Mouse (Mus musculus): Measurements from ENCODE around the gene Mmd2. TPM values are rescaled to one million over a fixed set of nuclear protein-coding genes. Genes with fewer than 3 reads are reported as not detected.

Gene Mmd2
- polyA plus RNA-seq, 2 experiments, result 6.0 to 15.5 TPM

GRCm38 (mm10) chr5:142581517-142581916 is 27.1 kb downstream of the Mmd2 start:
- no peak overlapping the region for H3K27ac ChIP-seq

DNA sequence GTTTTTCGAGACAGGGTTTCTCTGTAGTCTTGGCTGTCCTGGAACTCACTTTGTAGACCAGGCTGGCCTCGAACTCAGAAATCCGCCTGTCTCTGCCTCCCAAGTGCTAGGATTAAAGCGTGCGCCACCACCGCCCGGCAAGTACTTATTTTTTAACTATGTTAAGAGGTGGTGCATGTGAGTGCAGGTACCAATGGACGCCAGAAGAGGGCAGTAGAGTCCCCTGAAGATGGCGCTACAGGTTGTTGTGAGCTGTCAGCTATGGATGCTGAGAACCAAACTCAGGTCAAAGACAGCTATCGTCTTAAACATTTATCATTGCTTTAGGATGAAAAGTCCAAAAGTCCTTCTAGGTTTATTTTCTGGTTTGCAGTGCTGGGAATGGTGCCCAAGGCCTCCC is 30.4 kb downstream of the Mmd2 start:
- Histone ChIP-seq H3K27me3 (ENCODE audit: control insufficient read depth, insufficient read depth, low read length) (no peaks in the 10 kb centered on the region), H3K27ac (no peak overlapping the region), H3K4me1 (replicated peaks; ENCODE audit: control insufficient read depth in 2 of 2, insufficient read depth in 2 of 2, low read length in 1 of 2) (no peaks in the 10 kb centered on the region), H3K9me3 (ENCODE audit: control insufficient read depth, low read length) (no peaks in the 10 kb centered on the region), H3K36me3 (replicated peaks; ENCODE audit: control insufficient read depth, insufficient read depth, low read depth) (no peaks in the 10 kb centered on the region), H3K4me3 (ENCODE audit: insufficient read depth in 1 of 2, low read depth in 2 of 2, low read length in 2 of 2) (no peak overlapping the region), H3K9ac (replicated peaks) (no peak overlapping the region), H3K4me2 (ENCODE audit: low read depth) (no peak overlapping the region)
- TF ChIP-seq EP300 (IDR thresholded peaks at IDR 0.05; ENCODE audit: low read depth) (no peak), CTCF (IDR thresholded peaks at IDR 0.05; ENCODE audit: low read depth) (peak; percentile 56)
- ATAC-seq (ENCODE audit: insufficient read depth) (no peak), DNase-seq (ENCODE audit: low read depth in 3 of 3, low spot score in 3 of 3) (no peak)
- WGBS (ENCODE audit: insufficient replicate concordance), result 72% methylated on average over 10 of the region's 10 CpGs

More at GRCm38 (mm10) chr5:142581517-142581916, 27.1 kb downstream of the Mmd2 start:
- H3K9me3 ChIP-seq (ENCODE audit: control insufficient read depth, low read length), result no peaks in the 10 kb centered on the region
- H3K9ac ChIP-seq (replicated peaks), result no peak overlapping the region
- no peaks in the 10 kb centered on the region for H3K4me1 ChIP-seq (replicated peaks; ENCODE audit: control insufficient read depth in 2 of 2, insufficient read depth in 2 of 2, low read length in 1 of 2)
- H3K27me3 ChIP-seq (ENCODE audit: control insufficient read depth, insufficient read depth, low read length), result no peaks in the 10 kb centered on the region
- no peaks in the 10 kb centered on the region for H3K36me3 ChIP-seq (replicated peaks; ENCODE audit: control insufficient read depth, insufficient read depth, low read depth)
- no peak for ATAC-seq (ENCODE audit: insufficient read depth)
- DNase-seq (ENCODE audit: low read depth in 3 of 3, low spot score in 3 of 3), result peak in 2 of 3 experiments; percentile 18 to 23
- TF ChIP-seq CTCF (IDR thresholded peaks at IDR 0.05; ENCODE audit: low read depth) (peak; percentile 85), EP300 (IDR thresholded peaks at IDR 0.05; ENCODE audit: low read depth) (no peak)
- no peak overlapping the region for H3K4me3 ChIP-seq (ENCODE audit: insufficient read depth in 1 of 2, low read depth in 2 of 2, low read length in 2 of 2)
- WGBS (ENCODE audit: insufficient replicate concordance), result 10% methylated on average over 5 of the region's 5 CpGs
- no peak overlapping the region for H3K4me2 ChIP-seq (ENCODE audit: low read depth)

DNA sequence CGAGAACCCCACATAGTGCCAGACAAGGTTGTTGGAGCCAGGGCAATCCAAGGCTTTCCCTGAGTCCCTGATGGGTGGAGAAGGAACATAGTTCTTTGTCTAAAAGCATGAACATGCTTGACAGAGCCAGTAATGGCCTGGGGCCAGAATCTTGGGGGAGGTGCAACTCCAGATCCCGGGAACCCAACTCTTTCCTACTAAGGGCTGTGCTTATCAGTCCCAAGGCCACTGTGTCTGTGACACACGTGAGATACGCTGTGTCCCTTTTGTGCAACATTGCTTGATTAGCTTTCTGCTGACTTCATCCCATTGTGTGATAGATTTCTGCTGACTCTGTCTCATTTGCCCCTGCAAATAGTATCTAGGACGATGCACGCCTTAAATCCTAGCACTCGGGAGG is 31.8 kb downstream of the Mmd2 start:
- 62% methylated on average over 7 of the region's 7 CpGs for WGBS (ENCODE audit: insufficient replicate concordance)
- DNase-seq (ENCODE audit: low read depth in 3 of 3, low spot score in 3 of 3), result no peak
- TF ChIP-seq CTCF (IDR thresholded peaks at IDR 0.05; ENCODE audit: low read depth) (no peak), EP300 (IDR thresholded peaks at IDR 0.05; ENCODE audit: low read depth) (no peak)
- H3K27ac ChIP-seq, result no peak overlapping the region
- ATAC-seq (ENCODE audit: insufficient read depth), result no peak
- H3K27me3 ChIP-seq (ENCODE audit: control insufficient read depth, insufficient read depth, low read length), result no peaks in the 10 kb centered on the region
- no peaks in the 10 kb centered on the region for H3K36me3 ChIP-seq (replicated peaks; ENCODE audit: control insufficient read depth, insufficient read depth, low read depth)
- no peak overlapping the region for H3K4me2 ChIP-seq (ENCODE audit: low read depth)
- H3K9me3 ChIP-seq (ENCODE audit: control insufficient read depth, low read length), result no peaks in the 10 kb centered on the region
- H3K4me1 ChIP-seq (replicated peaks; ENCODE audit: control insufficient read depth in 2 of 2, insufficient read depth in 2 of 2, low read length in 1 of 2), result no peaks in the 10 kb centered on the region
- no peak overlapping the region for H3K4me3 ChIP-seq (ENCODE audit: insufficient read depth in 1 of 2, low read depth in 2 of 2, low read length in 2 of 2)
- H3K9ac ChIP-seq (replicated peaks), result no peak overlapping the region

DNA sequence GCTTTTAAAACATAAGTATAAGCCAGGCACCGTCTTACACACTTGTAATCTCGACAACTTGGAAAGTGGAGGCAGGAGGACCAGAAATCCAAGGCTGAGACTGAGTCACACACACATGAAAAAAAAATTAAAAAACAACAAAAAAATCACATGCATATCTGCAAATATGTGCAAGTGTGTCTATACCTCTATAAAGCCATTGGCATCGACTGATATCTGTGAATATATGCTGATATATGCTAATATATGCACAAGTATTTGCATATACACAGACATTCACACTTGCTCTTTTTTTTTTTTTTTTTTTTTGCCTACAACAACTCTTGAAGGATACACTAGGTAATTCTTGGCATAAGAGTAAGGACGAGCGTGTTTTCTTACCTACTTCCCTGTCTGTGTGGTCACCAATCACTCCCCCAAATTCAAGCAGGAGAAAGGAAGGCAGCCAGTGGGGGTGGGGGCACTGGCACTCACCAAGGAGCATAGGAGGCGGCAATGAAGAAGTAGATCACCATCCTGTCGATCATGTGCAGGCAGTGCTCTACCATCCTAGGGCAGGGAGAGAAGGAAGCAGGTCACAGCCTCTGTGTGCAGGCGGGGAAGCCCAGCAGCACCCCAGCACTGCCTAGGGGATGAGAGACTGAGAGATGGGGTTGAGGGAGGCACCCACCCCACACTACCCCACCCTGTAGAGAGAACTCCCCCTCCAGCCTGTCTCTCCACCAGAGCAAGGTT is 34.1 kb downstream of the Mmd2 start:
- no peaks in the 10 kb centered on the region for H3K27me3 ChIP-seq (ENCODE audit: control insufficient read depth, insufficient read depth, low read length)
- ATAC-seq (ENCODE audit: insufficient read depth), result no peak
- no peaks in the 10 kb centered on the region for H3K4me1 ChIP-seq (replicated peaks; ENCODE audit: control insufficient read depth in 2 of 2, insufficient read depth in 2 of 2, low read length in 1 of 2)
- H3K27ac ChIP-seq, result no peak overlapping the region
- no peak for DNase-seq (ENCODE audit: low read depth in 3 of 3, low spot score in 3 of 3)
- TF ChIP-seq CTCF (IDR thresholded peaks at IDR 0.05; ENCODE audit: low read depth), result no peak
- no peak for TF ChIP-seq EP300 (IDR thresholded peaks at IDR 0.05; ENCODE audit: low read depth)
- H3K9me3 ChIP-seq (ENCODE audit: control insufficient read depth, low read length), result no peaks in the 10 kb centered on the region
- 50% methylated on average over 8 of the region's 8 CpGs for WGBS (ENCODE audit: insufficient replicate concordance)
- no peak overlapping the region for H3K9ac ChIP-seq (replicated peaks)
- no peak overlapping the region for H3K4me2 ChIP-seq (ENCODE audit: low read depth)
- H3K36me3 ChIP-seq (replicated peaks; ENCODE audit: control insufficient read depth, insufficient read depth, low read depth), result no peaks in the 10 kb centered on the region
- no peak overlapping the region for H3K4me3 ChIP-seq (ENCODE audit: insufficient read depth in 1 of 2, low read depth in 2 of 2, low read length in 2 of 2)

- ATAC-seq (ENCODE audit: insufficient read depth), result no peak
- H3K9ac ChIP-seq (replicated peaks), result no peak overlapping the region
- H3K36me3 ChIP-seq (replicated peaks; ENCODE audit: control insufficient read depth, insufficient read depth, low read depth), result no peaks in the 10 kb centered on the region; the same call in 1 of the 2 replicates
- H3K27ac ChIP-seq, result no peak overlapping the region
- 42% methylated on average over 1 of the region's 1 CpGs for WGBS (ENCODE audit: insufficient replicate concordance)
- no peak overlapping the region for H3K4me2 ChIP-seq (ENCODE audit: low read depth)
- H3K4me1 ChIP-seq (replicated peaks; ENCODE audit: control insufficient read depth in 2 of 2, insufficient read depth in 2 of 2, low read length in 1 of 2), result no peaks in the 10 kb centered on the region
- no peaks in the 10 kb centered on the region for H3K27me3 ChIP-seq (ENCODE audit: control insufficient read depth, insufficient read depth, low read length)
- no peak for DNase-seq (ENCODE audit: low read depth in 3 of 3, low spot score in 3 of 3)
- TF ChIP-seq CTCF (IDR thresholded peaks at IDR 0.05; ENCODE audit: low read depth), result no peak
- TF ChIP-seq EP300 (IDR thresholded peaks at IDR 0.05; ENCODE audit: low read depth), result no peak
- H3K4me3 ChIP-seq (ENCODE audit: insufficient read depth in 1 of 2, low read depth in 2 of 2, low read length in 2 of 2), result no peak overlapping the region
- H3K9me3 ChIP-seq (ENCODE audit: control insufficient read depth, low read length), result no peaks in the 10 kb centered on the region; the same call in 1 of the 2 replicates
These were observed 44.0 kb downstream of the Mmd2 start for GRCm38 (mm10) chr5:142564606-142565005.

Measured in liver, embryonic 14.5 days (tissue).